Mouse (Mus musculus) hindbrain, embryonic 14.5 days (tissue): ENCODE measurements around the gene Uqcrh. TPM values are rescaled to one million over a fixed set of nuclear protein-coding genes. Genes with fewer than 3 reads are reported as not detected.

Experiments used
- ATAC-seq: fragments of 200-750 bp; cut with Nextera tagmentation; 2 replicates; pipeline ENCODE4 v1.8.0; 2017; ENCODE audit warnings: moderate number of reproducible peaks, mild to moderate bottlenecking, moderate TSS enrichment, moderate library complexity; ENCODE audit not compliant: low FRiP score
- DNase-seq: peaks from one replicate; pipeline ENCODE4 v3.0.0-alpha.2; 2015; ENCODE audit warnings: low spot score
- H3K27ac ChIP-seq: fragments of 300-500 bp; sonication (generic); 2 replicates; pipeline ENCODE4 v1.5.1; 2014; ENCODE audit warnings: mild to moderate bottlenecking, moderate library complexity
- H3K27me3 ChIP-seq: fragments of 300-500 bp; sonication (generic); 2 replicates; pipeline ENCODE4 v1.6.1; 2014; ENCODE audit warnings: mild to moderate bottlenecking, low read length, mixed read lengths; ENCODE audit not compliant: control insufficient read depth, insufficient read depth
- H3K36me3 ChIP-seq: fragments of 300-500 bp; sonication (generic); replicated peaks from 2 replicates; pipeline ENCODE4 v1.6.1; 2014; ENCODE audit not compliant: control insufficient read depth, insufficient read depth
- H3K4me1 ChIP-seq: fragments of 300-500 bp; sonication (generic); replicated peaks from 2 replicates; pipeline ENCODE4 v1.6.1; 2014; ENCODE audit warnings: antibody characterized with exemption, low read length, mixed read lengths; ENCODE audit not compliant: control insufficient read depth, insufficient read depth
- H3K4me2 ChIP-seq: fragments of 300-500 bp; sonication (generic); replicated peaks from 2 replicates; pipeline ENCODE4 v1.6.1; 2014; ENCODE audit warnings: mild to moderate bottlenecking, moderate library complexity
- H3K4me3 ChIP-seq: fragments of 300-500 bp; sonication (generic); replicated peaks from 2 replicates; pipeline ENCODE4 v1.5.1; 2014; ENCODE audit warnings: mild to moderate bottlenecking, low read length
- H3K9ac ChIP-seq: fragments of 300-500 bp; sonication (generic); 2 replicates; pipeline ENCODE4 v1.6.1; 2014
- H3K9me3 ChIP-seq: fragments of 300-500 bp; sonication (generic); 2 replicates; pipeline ENCODE4 v1.6.1; 2016; ENCODE audit warnings: low read length; ENCODE audit not compliant: control insufficient read depth
- WGBS: fragments of 180-500 bp; shearing (Covaris S2); extraction: QIAGEN DNeasy Blood & Tissue Kit; methylation state at CpG from one replicate; pipeline ENCODE4 v1.1.7; 2014; 5-methylcytosine and 5-hydroxymethylcytosine counted together
- polyA plus RNA-seq: library from polyadenylated mRNA; unstranded; fragments of >200 nt; fragmentation: Nextera tagmentation; extraction: Ambion mirVana; gene quantifications from 2 replicates; pipeline ENCODE4 v1.2.1, GENCODE M21; 2014

Uqcrh gene
- polyA plus RNA-seq, 1 experiment from 2014 or later: 513 TPM

DNA sequence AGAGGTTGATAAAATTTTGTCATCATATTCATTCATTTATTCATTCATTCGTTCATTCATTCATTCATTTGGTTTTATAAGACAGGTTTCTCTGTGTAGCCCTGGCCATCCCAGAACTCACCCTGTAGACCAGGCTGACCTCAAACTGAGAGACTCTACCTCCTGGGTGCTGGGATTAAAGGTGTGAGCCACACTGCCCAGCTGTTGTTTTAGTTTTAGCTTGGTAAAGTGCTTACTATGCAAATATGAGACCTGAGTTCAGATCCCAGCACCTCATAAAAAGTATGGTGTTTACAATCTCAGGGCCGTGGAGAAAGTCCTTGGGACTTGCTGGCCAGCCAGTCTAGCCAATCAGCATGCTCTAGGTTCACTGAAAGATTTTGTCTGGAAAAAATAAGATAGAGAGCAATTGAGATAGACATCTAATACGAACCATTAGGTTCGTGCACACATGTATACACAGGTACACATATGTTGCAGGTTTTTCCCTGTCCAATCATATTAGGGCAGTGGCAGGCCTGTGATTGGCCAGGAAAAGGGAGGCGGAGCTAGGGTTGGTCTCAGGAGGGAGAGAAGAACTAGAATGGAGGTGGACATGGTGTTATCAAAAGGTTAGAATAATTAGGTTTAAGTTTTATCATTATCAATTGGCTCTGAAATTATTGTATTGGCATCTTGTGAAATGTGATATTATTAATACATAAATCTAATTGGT lies 15.7 kb downstream of the Uqcrh start:
- ATAC-seq (no peak), DNase-seq (no peak)
- Histone ChIP-seq H3K4me3 (no peak overlapping the region), H3K36me3 (no peaks in the 10 kb centered on the region), H3K9ac (no peak overlapping the region), H3K4me1 (peaks cover 5% of the 10 kb centered on the region; the same call in 1 of the 2 replicates), H3K9me3 (no peaks in the 10 kb centered on the region), H3K27me3 (no peaks in the 10 kb centered on the region), H3K4me2 (no peak overlapping the region), H3K27ac (no peak overlapping the region)
- WGBS: 86% methylated on average over 5 of the region's 5 CpGs

DNA sequence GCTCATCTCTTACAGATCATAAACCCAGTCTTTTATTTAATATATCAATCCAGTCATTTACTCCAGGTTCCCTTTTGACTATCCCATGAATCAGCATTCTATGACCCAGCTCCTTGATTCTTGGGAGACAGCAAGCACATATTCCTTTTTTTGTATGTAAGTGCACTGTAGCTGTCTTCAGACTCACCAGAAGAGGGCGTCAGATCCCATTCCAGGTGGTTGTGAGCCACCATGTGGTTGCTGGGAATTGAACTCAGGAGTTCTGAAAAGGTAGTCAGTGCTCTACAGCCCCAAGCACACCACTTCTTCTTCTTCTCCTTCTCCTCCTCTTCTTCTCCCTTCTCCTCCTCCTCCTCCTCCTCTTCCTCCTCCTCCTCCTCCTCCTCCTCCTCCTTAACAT lies 17.3 kb downstream of the Uqcrh start:
- WGBS: 7% methylated on average over 1 of the region's 1 CpGs
- Histone ChIP-seq H3K4me2 (no peak overlapping the region), H3K4me1 (peaks cover 13% of the 10 kb centered on the region), H3K9me3 (no peaks in the 10 kb centered on the region), H3K9ac (no peak overlapping the region), H3K36me3 (no peaks in the 10 kb centered on the region), H3K4me3 (no peak overlapping the region), H3K27ac (no peak overlapping the region), H3K27me3 (no peaks in the 10 kb centered on the region)
- ATAC-seq (no peak), DNase-seq (no peak)

DNA sequence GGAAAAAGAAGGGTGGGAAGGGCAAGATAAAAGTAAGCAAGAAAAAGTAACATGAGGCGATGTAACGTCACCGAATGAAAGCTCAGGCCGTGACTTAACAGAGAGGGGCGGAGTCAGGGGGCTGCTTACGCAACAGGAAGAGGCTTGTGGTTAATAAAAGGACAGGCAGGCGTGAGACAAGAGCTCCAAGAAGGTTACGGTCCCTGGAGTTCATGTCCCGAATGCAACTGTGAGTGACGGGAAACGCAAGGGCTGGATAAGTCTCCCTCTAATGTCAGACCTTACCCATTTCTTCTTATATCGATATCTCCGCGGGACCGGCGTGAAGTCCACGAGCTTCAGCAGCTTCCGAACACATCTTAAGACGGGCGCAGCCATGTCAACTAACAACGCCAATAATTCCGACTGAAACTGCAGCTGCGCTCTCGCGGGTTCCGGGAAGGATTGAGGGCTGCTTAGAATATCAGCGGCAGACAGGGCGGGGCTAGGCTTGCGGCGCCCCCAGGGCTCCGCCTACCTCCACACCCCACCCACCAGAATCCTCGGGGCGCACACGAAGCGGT lies 21.4 kb downstream of the Uqcrh start, which contains the start of gene Nsun4:
Nsun4 (minus strand) TSS at position 478 of the 563 bp plus-strand sequence.
- Histone ChIP-seq H3K9me3 (no peaks in the 10 kb centered on the region), H3K9ac (peak within 1 kb of the TSS; percentile 66), H3K4me3 (peak within 1 kb of the TSS; percentile 60), H3K27ac (peak within 1 kb of the TSS; percentile 90), H3K27me3 (no peaks in the 10 kb centered on the region), H3K4me1 (peaks cover 13% of the 10 kb centered on the region), H3K36me3 (no peaks in the 10 kb centered on the region), H3K4me2 (peak within 1 kb of the TSS; percentile 72)
- DNase-seq (peak; percentile 90), ATAC-seq (peak; percentile 95)
- under 1% methylated on average over 35 of the region's 35 CpGs for WGBS

DNA sequence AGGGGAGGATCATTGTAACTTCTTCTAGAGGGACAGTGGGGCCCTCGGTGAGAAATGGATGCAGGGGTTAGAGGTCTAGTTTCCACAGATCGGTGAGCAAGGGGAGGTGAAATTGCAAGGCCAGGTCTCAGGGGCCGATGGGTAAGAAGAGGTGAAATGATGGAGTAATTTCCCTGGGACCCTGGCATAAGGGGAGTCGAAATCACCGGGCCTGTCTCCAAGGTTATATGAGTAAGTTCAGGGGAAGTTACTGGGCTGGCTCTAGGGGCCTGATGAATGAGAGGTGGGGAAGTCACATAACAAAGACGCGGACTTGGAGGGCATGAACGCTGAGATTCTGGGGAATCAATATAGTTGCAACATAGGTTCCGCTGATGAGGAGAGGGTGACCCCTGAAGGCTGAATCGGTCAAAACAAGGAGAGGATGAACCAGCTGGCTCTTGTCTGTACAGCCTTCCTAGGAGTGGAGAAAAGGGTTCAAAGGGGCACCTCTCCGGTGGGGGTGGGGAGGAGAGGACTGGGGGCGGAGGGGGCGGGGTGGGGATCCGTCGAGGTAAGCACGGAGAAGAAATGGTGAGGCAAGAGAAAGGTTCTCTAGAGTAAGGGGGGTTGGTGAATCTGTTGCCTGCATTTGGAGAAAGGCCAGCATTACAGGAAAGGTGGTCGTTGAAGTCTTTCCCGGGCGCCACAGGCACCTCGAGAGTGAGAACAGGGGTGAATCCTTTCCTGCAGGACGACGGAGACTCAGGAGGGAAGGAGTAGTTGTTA lies 22.2 kb downstream of the Uqcrh start:
- Histone ChIP-seq H3K9ac (peak overlapping the region; percentile 66), H3K4me3 (peak overlapping the region; percentile 60), H3K9me3 (no peaks in the 10 kb centered on the region), H3K4me1 (peaks cover 13% of the 10 kb centered on the region), H3K27me3 (no peaks in the 10 kb centered on the region), H3K27ac (peak overlapping the region; percentile 90), H3K4me2 (peak overlapping the region; percentile 72), H3K36me3 (no peaks in the 10 kb centered on the region)
- peak; percentile 44 for ATAC-seq
- WGBS: 8% methylated on average over 21 of the region's 22 CpGs
- peak; percentile 38 for DNase-seq

DNA sequence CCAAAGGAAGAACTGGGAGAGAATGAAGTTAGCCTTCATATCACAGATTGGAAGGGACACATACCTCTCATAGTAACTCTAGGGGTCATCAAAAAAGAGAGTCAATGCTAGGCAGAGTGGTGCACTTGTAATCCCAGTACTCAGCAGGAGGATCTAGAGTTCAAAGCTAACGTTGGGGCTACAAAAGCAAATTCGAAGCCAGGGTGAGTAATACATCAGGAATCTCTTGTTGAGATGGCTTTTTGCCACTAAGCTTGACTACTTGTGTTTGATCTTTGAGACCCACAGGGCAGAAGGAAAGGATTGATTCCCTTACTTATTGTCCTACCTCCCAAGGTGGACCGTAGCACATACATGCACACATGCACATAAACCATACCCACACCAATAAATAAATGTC lies 25.7 kb downstream of the Uqcrh start:
- Histone ChIP-seq H3K9ac (no peak overlapping the region), H3K36me3 (no peaks in the 10 kb centered on the region; the same call in none of the 2 replicates), H3K27me3 (no peaks in the 10 kb centered on the region), H3K4me2 (no peak overlapping the region), H3K9me3 (no peaks in the 10 kb centered on the region), H3K4me3 (no peak overlapping the region), H3K27ac (no peak overlapping the region), H3K4me1 (peaks cover 9% of the 10 kb centered on the region)
- DNase-seq (no peak), ATAC-seq (no peak)
- 92% methylated on average over 3 of the region's 3 CpGs for WGBS

DNA sequence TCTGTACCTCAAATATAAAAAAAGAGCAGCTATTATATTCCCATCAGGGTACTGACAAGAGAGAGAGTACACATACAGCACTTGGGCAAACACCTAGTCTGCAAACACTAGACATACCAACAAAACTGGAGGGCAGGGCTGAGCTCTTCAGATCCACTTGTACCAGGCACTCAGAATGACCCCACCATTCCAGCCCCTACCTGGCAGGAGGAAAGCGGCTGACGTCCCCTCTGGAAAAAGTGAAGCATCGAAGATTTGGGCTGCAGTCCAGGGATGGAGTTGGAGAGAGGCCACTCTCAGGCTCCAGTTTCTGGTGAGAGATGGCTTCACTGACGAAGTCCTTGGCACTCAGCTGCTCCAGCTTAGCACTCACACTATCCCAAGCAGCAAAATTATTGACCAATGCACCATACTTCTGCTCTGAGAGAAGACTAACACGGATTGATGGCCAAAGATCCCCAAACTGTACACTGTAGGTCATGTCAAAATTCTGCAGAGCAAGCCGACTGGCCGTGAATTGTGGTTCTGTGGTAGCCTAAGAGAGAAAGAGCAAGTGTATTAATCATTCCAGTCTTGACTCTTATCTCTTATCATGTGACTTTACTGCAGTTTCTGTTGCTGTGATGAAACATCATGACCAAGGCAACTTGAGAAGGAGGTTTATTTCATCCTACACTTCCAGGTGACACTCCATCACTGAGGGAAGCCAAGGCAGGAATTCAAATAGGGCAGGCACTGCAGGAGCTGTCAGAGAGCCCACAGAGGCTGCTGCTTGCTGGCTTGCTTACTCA lies 26.5 kb downstream of the Uqcrh start:
- Histone ChIP-seq H3K9ac (no peak overlapping the region), H3K36me3 (no peaks in the 10 kb centered on the region; the same call in none of the 2 replicates), H3K4me2 (no peak overlapping the region), H3K27me3 (no peaks in the 10 kb centered on the region), H3K27ac (no peak overlapping the region), H3K4me3 (no peak overlapping the region), H3K9me3 (no peaks in the 10 kb centered on the region), H3K4me1 (peaks cover 6% of the 10 kb centered on the region; the same call in 1 of the 2 replicates)
- 84% methylated on average over 7 of the region's 7 CpGs for WGBS
- ATAC-seq (no peak), DNase-seq (no peak)

DNA sequence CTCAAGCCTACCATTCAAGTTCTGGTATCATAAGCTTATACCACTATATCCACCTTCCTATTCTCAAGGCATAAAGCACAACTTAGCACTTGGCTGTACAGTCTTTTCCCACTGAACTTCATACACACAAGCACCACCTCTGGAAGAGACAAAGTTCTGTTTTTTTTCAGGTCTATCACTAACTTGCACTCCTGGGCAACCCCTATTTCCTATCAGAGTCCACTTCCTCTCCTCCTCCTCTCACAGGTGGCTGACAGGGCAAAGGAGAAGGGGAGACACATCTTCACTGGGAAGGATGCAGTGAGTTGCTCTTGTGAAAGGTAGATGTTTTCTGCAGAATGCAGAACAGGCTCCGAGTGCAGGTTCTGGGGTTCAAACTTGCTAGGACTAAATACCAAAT lies 27.2 kb downstream of the Uqcrh start:
- WGBS: 91% methylated on average over 1 of the region's 1 CpGs
- Histone ChIP-seq H3K9me3 (no peaks in the 10 kb centered on the region), H3K4me3 (no peak overlapping the region), H3K27me3 (no peaks in the 10 kb centered on the region), H3K9ac (no peak overlapping the region), H3K4me1 (peaks cover under 1% of the 10 kb centered on the region; the same call in 1 of the 2 replicates), H3K27ac (no peak overlapping the region), H3K4me2 (no peak overlapping the region), H3K36me3 (no peaks in the 10 kb centered on the region; the same call in none of the 2 replicates)
- ATAC-seq: no peak
- DNase-seq: no peak

DNA sequence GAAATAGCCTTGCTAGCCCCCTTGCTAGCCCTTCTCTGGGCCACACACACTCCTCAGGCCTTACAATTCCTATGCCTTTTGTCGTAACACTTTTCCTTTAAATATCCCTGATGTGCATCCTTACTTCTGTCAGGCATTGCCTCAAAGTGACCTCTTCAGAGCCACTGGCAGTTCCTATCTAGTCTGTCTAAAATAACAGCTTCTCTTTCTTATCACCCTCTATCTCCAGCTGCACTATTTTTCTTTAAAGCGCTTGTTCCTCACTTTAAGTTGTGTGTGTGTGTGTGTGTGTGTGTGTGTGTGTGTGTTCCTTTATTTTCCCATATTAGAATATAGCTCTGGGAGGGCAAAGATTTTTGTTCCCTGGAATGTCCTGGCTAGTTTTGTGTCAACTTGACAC lies 28.3 kb downstream of the Uqcrh start:
- ATAC-seq: no peak

More for the DNA sequence above, 28.3 kb downstream of the Uqcrh start:
- Histone ChIP-seq H3K4me3 (no peak overlapping the region), H3K4me1 (no peaks in the 10 kb centered on the region), H3K36me3 (no peaks in the 10 kb centered on the region; the same call in none of the 2 replicates), H3K27ac (no peak overlapping the region), H3K4me2 (no peak overlapping the region), H3K27me3 (no peaks in the 10 kb centered on the region), H3K9ac (no peak overlapping the region), H3K9me3 (no peaks in the 10 kb centered on the region)
- 97% methylated on average over 2 of the region's 2 CpGs for WGBS
- DNase-seq: no peak
